Mouse (Mus musculus): ENCODE data around the gene Lca5l.

GRCm38 (mm10) chr16:96156019-96156418 is 36.1 kb downstream of the Lca5l start:
- TF ChIP-seq CTCF (IDR thresholded peaks at IDR 0.05 in 2 of 3, conservative IDR thresholded peaks at IDR 0.05 in 1 of 3; ENCODE audit: control insufficient read depth in 1 of 3, insufficient read depth in 1 of 3, low read depth in 2 of 3, low read length in 3 of 3, poor library complexity in 1 of 3, severe bottlenecking in 1 of 3): no peak
- TF ChIP-seq POLR2A (IDR thresholded peaks at IDR 0.05; ENCODE audit: control insufficient read depth in 1 of 2, insufficient read depth in 1 of 2, low read depth in 1 of 2, low read length in 2 of 2, poor library complexity in 1 of 2): no peak
- no peak for TF ChIP-seq MAX (IDR thresholded peaks at IDR 0.05; ENCODE audit: low read length)
- no peak for TF ChIP-seq POLR2AphosphoS2 (IDR thresholded peaks at IDR 0.05; ENCODE audit: low read length)
- no peak for TF ChIP-seq RCOR1 (IDR thresholded peaks at IDR 0.05; ENCODE audit: low read depth, low read length)
- no peak for TF ChIP-seq MYB (IDR thresholded peaks at IDR 0.05; ENCODE audit: low read depth, low read length)
- no peak for TF ChIP-seq JUND (IDR thresholded peaks at IDR 0.05; ENCODE audit: low read depth, low read length)
- TF ChIP-seq NELFE (IDR thresholded peaks at IDR 0.05; ENCODE audit: low read depth, low read length): no peak
- TF ChIP-seq MAFK (IDR thresholded peaks at IDR 0.05; ENCODE audit: borderline replicate concordance, low read depth, low read length): no peak
- TF ChIP-seq POLR2AphosphoS5 (IDR thresholded peaks at IDR 0.05; ENCODE audit: borderline replicate concordance, low read depth, low read length): no peak
- no peak for TF ChIP-seq UBTF (IDR thresholded peaks at IDR 0.05; ENCODE audit: borderline replicate concordance, insufficient read depth, low read depth, low read length)
